Mouse (Mus musculus): ENCODE data around the gene Zbtb9. TPM values are rescaled to one million over a fixed set of nuclear protein-coding genes. Genes with fewer than 3 reads are reported as not detected.
A peak's percentile ranks its signal among the peaks of the same experiment; 100 is the strongest.

Zbtb9 gene
- polyA plus RNA-seq, 1 experiment from 2014 or later: 13.6 TPM

- Histone ChIP-seq H3K9ac (ENCODE audit: low read length) (no peak overlapping the region), H3K9me3 (ENCODE audit: control insufficient read depth, low read length) (no peaks in the 10 kb centered on the region), H3K4me2 (no peak overlapping the region), H3K27me3 (ENCODE audit: control insufficient read depth, insufficient read depth, low read length) (no peaks in the 10 kb centered on the region), H3K27ac (ENCODE audit: low read depth, low read length) (no peak overlapping the region), H3K4me3 (ENCODE audit: low read depth, low read length) (no peak overlapping the region), H3K4me1 (ENCODE audit: control insufficient read depth, insufficient read depth, low read length) (peaks cover 2% of the 10 kb centered on the region; the same call in 1 of the 2 replicates), H3K36me3 (ENCODE audit: control insufficient read depth, insufficient read depth, low read length) (peaks cover 18% of the 10 kb centered on the region)
- WGBS: 89% methylated on average over 11 of the region's 11 CpGs
- DNase-seq (ENCODE audit: low spot score, missing footprints) (no peak), ATAC-seq (ENCODE audit: low FRiP score) (no peak)
These were observed 6.0 kb upstream of the Zbtb9 start for GRCm38 (mm10) chr17:26966993-26967392.

- Histone ChIP-seq H3K9me3 (ENCODE audit: control insufficient read depth, low read length) (no peaks in the 10 kb centered on the region), H3K9ac (ENCODE audit: low read length) (no peak overlapping the region), H3K4me3 (ENCODE audit: low read depth, low read length) (no peak overlapping the region), H3K36me3 (ENCODE audit: control insufficient read depth, insufficient read depth, low read length) (peaks cover 18% of the 10 kb centered on the region), H3K27me3 (ENCODE audit: control insufficient read depth, insufficient read depth, low read length) (no peaks in the 10 kb centered on the region), H3K4me2 (no peak overlapping the region), H3K4me1 (ENCODE audit: control insufficient read depth, insufficient read depth, low read length) (peaks cover 4% of the 10 kb centered on the region; the same call in 1 of the 2 replicates), H3K27ac (ENCODE audit: low read depth, low read length) (no peak overlapping the region)
- DNase-seq (ENCODE audit: low spot score, missing footprints): no peak
- ATAC-seq (ENCODE audit: low FRiP score): no peak
- 94% methylated on average over 6 of the region's 6 CpGs for WGBS
These were observed 5.5 kb upstream of the Zbtb9 start for GRCm38 (mm10) chr17:26967477-26967876.

- Histone ChIP-seq H3K27ac (ENCODE audit: low read depth, low read length) (no peak overlapping the region), H3K4me1 (ENCODE audit: control insufficient read depth, insufficient read depth, low read length) (peaks cover 4% of the 10 kb centered on the region; the same call in 1 of the 2 replicates), H3K4me2 (no peak overlapping the region), H3K27me3 (ENCODE audit: control insufficient read depth, insufficient read depth, low read length) (no peaks in the 10 kb centered on the region), H3K36me3 (ENCODE audit: control insufficient read depth, insufficient read depth, low read length) (peaks cover 12% of the 10 kb centered on the region), H3K9ac (ENCODE audit: low read length) (no peak overlapping the region), H3K4me3 (ENCODE audit: low read depth, low read length) (no peak overlapping the region), H3K9me3 (ENCODE audit: control insufficient read depth, low read length) (no peaks in the 10 kb centered on the region)
- 80% methylated on average over 6 of the region's 6 CpGs for WGBS
- no peak for DNase-seq (ENCODE audit: low spot score, missing footprints)
- ATAC-seq (ENCODE audit: low FRiP score): no peak
These were observed 4.8 kb upstream of the Zbtb9 start for GRCm38 (mm10) chr17:26968200-26968611.

GRCm38 (mm10) chr17:26969257-26969656 lies 3.7 kb upstream of the Zbtb9 start:
- Histone ChIP-seq H3K27me3 (ENCODE audit: control insufficient read depth, insufficient read depth, low read length) (no peaks in the 10 kb centered on the region), H3K4me2 (no peak overlapping the region), H3K36me3 (ENCODE audit: control insufficient read depth, insufficient read depth, low read length) (peaks cover 11% of the 10 kb centered on the region), H3K9ac (ENCODE audit: low read length) (no peak overlapping the region), H3K27ac (ENCODE audit: low read depth, low read length) (no peak overlapping the region), H3K9me3 (ENCODE audit: control insufficient read depth, low read length) (no peaks in the 10 kb centered on the region), H3K4me3 (ENCODE audit: low read depth, low read length) (no peak overlapping the region), H3K4me1 (ENCODE audit: control insufficient read depth, insufficient read depth, low read length) (peaks cover 12% of the 10 kb centered on the region)
- ATAC-seq (ENCODE audit: low FRiP score) (no peak), DNase-seq (ENCODE audit: low spot score, missing footprints) (no peak)
- WGBS: 85% methylated on average over 6 of the region's 6 CpGs

GRCm38 (mm10) chr17:26970221-26970620 lies 2.7 kb upstream of the Zbtb9 start:
- no peak overlapping the region for H3K9ac ChIP-seq (ENCODE audit: low read length)
- H3K36me3 ChIP-seq (ENCODE audit: control insufficient read depth, insufficient read depth, low read length): peaks cover 6% of the 10 kb centered on the region
- no peaks in the 10 kb centered on the region for H3K27me3 ChIP-seq (ENCODE audit: control insufficient read depth, insufficient read depth, low read length)
- peaks cover 12% of the 10 kb centered on the region for H3K4me1 ChIP-seq (ENCODE audit: control insufficient read depth, insufficient read depth, low read length)
- no peak overlapping the region for H3K27ac ChIP-seq (ENCODE audit: low read depth, low read length)
- DNase-seq (ENCODE audit: low spot score, missing footprints) (no peak), ATAC-seq (ENCODE audit: low FRiP score) (no peak)
- H3K4me2 ChIP-seq: no peak overlapping the region
- 67% methylated on average over 12 of the region's 12 CpGs for WGBS
- H3K4me3 ChIP-seq (ENCODE audit: low read depth, low read length): no peak overlapping the region
- no peaks in the 10 kb centered on the region for H3K9me3 ChIP-seq (ENCODE audit: control insufficient read depth, low read length)

GRCm38 (mm10) chr17:26971247-26971905 lies 1.6 kb upstream of the Zbtb9 start:
- H3K36me3 ChIP-seq (ENCODE audit: control insufficient read depth, insufficient read depth, low read length): peaks cover 13% of the 10 kb centered on the region
- H3K27ac ChIP-seq (ENCODE audit: low read depth, low read length): no peak overlapping the region
- DNase-seq (ENCODE audit: low spot score, missing footprints) (no peak), ATAC-seq (ENCODE audit: low FRiP score) (no peak)
- 58% methylated on average over 8 of the region's 8 CpGs for WGBS
- H3K4me3 ChIP-seq (ENCODE audit: low read depth, low read length): no peak overlapping the region
- no peak overlapping the region for H3K9ac ChIP-seq (ENCODE audit: low read length)
- H3K27me3 ChIP-seq (ENCODE audit: control insufficient read depth, insufficient read depth, low read length): no peaks in the 10 kb centered on the region
- H3K4me2 ChIP-seq: no peak overlapping the region; the same call in 1 of the 2 replicates
- H3K9me3 ChIP-seq (ENCODE audit: control insufficient read depth, low read length): no peaks in the 10 kb centered on the region
- H3K4me1 ChIP-seq (ENCODE audit: control insufficient read depth, insufficient read depth, low read length): peaks cover 15% of the 10 kb centered on the region

- Histone ChIP-seq H3K4me1 (ENCODE audit: control insufficient read depth, insufficient read depth, low read length) (peaks cover 17% of the 10 kb centered on the region), H3K36me3 (ENCODE audit: control insufficient read depth, insufficient read depth, low read length) (peaks cover 13% of the 10 kb centered on the region; the same call in 1 of the 2 replicates), H3K27me3 (ENCODE audit: control insufficient read depth, insufficient read depth, low read length) (no peaks in the 10 kb centered on the region), H3K27ac (ENCODE audit: low read depth, low read length) (no peak overlapping the region), H3K4me3 (ENCODE audit: low read depth, low read length) (peak overlapping the region; percentile 90), H3K9me3 (ENCODE audit: control insufficient read depth, low read length) (no peaks in the 10 kb centered on the region), H3K4me2 (peak overlapping the region; percentile 94), H3K9ac (ENCODE audit: low read length) (peak overlapping the region; percentile 81)
- 12% methylated on average over 3 of the region's 3 CpGs for WGBS
- ATAC-seq (ENCODE audit: low FRiP score): no peak
- no peak for DNase-seq (ENCODE audit: low spot score, missing footprints)
These were observed 860 bp upstream of the Zbtb9 start for GRCm38 (mm10) chr17:26972107-26972506.

- H3K9me3 ChIP-seq (ENCODE audit: control insufficient read depth, low read length): no peaks in the 10 kb centered on the region
- ATAC-seq (ENCODE audit: low FRiP score): no peak
- WGBS: 93% methylated on average over 15 of the region's 15 CpGs
- H3K4me1 ChIP-seq (ENCODE audit: control insufficient read depth, insufficient read depth, low read length): peaks cover 17% of the 10 kb centered on the region
- no peaks in the 10 kb centered on the region for H3K27me3 ChIP-seq (ENCODE audit: control insufficient read depth, insufficient read depth, low read length)
- no peak overlapping the region for H3K27ac ChIP-seq (ENCODE audit: low read depth, low read length)
- no peak overlapping the region for H3K4me3 ChIP-seq (ENCODE audit: low read depth, low read length)
- H3K9ac ChIP-seq (ENCODE audit: low read length): no peak overlapping the region
- H3K4me2 ChIP-seq: peak overlapping the region; percentile 94; the same call in 1 of the 2 replicates
- DNase-seq (ENCODE audit: low spot score, missing footprints): peak; percentile 65
- H3K36me3 ChIP-seq (ENCODE audit: control insufficient read depth, insufficient read depth, low read length): peaks cover 14% of the 10 kb centered on the region; the same call in 1 of the 2 replicates
These were observed 1.6 kb downstream of the Zbtb9 start for GRCm38 (mm10) chr17:26974547-26974946.

GRCm38 (mm10) chr17:26975415-26975814 lies 2.4 kb downstream of the Zbtb9 start:
- H3K27me3 ChIP-seq (ENCODE audit: control insufficient read depth, insufficient read depth, low read length): no peaks in the 10 kb centered on the region
- H3K4me3 ChIP-seq (ENCODE audit: low read depth, low read length): no peak overlapping the region
- no peaks in the 10 kb centered on the region for H3K9me3 ChIP-seq (ENCODE audit: control insufficient read depth, low read length)
- no peak for ATAC-seq (ENCODE audit: low FRiP score)
- DNase-seq (ENCODE audit: low spot score, missing footprints): peak; percentile 49
- H3K36me3 ChIP-seq (ENCODE audit: control insufficient read depth, insufficient read depth, low read length): peaks cover 14% of the 10 kb centered on the region; the same call in 1 of the 2 replicates
- H3K4me1 ChIP-seq (ENCODE audit: control insufficient read depth, insufficient read depth, low read length): peaks cover 17% of the 10 kb centered on the region
- H3K9ac ChIP-seq (ENCODE audit: low read length): no peak overlapping the region
- H3K27ac ChIP-seq (ENCODE audit: low read depth, low read length): no peak overlapping the region
- H3K4me2 ChIP-seq: no peak overlapping the region
